Mouse (Mus musculus) kidney, adult 2 months (tissue): Measurements from ENCODE around the gene Ywhae.

ENCODE experiments used
- CTCF ChIP-seq: fragments of 200-500 bp; conservative IDR thresholded peaks from 2 replicates; pipeline ENCODE4 v1.5.1; 2011; ENCODE audit warnings: low read depth, mild to moderate bottlenecking, control low read depth, low read length, moderate library complexity, mixed read lengths; ENCODE audit not compliant: insufficient read depth, insufficient read length
- POLR2A ChIP-seq: fragments of 200-500 bp; IDR thresholded peaks from one replicate; pipeline ENCODE4 v1.6.1; 2011; ENCODE audit warnings: low read depth, low read length, control low read depth

- TF ChIP-seq CTCF = no peak
- TF ChIP-seq POLR2A = no peak
These were observed 60.7 kb downstream of the Ywhae start for GRCm38 (mm10) chr11:75793351-75793750.
